Mouse (Mus musculus): ENCODE measurements around the gene Olfr798. TPM values are rescaled to one million over a fixed set of nuclear protein-coding genes. Genes with fewer than 3 reads are reported as not detected.

Gene Olfr798
- polyA plus RNA-seq (2012; rRNA removed): not detected in 2 replicates

DNA sequence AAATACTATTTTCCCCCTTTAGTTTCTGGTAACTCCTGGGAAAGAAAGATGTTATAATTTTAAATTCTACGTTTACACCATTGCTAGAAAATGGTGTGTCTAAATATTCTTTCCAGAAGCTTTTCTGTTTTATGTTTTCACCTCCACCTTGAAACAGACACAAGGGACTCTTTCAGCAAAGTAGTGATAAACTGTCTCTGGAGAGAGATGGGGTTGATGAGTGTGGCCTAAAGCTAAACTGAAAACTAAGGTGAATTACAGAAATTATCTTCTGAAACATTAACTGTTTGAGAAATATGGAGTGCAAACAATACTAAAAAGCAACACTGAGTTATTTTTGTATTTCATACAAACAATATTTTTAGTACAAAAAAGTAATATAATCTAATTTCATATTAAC, at the start of gene Olfr798:
TSS of gene Olfr798 (minus strand) at position 101 of the 400 bp plus-strand sequence.

DNA sequence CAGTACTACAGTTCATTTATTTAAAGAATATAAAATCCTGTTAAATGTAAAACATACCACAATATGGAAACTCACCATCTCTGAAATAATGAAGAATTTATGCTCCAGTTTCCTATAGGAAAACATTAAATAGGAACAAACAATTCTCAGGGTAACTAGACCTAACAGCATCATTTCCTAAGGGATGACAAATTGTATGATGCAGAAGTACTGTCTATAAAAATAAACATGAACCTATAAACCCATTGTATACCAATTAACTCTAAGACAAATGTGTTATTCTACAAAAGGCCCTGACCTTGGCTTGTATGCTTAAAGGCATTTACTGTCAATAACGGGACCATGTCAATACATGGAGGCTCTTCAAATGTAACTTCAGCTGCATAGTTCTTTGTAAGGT, 46.0 kb upstream of the Olfr798 start, which contains the start of gene Olfr801:
TSS of gene Olfr801 (minus strand) at position 101 of the 400 bp plus-strand sequence.

DNA sequence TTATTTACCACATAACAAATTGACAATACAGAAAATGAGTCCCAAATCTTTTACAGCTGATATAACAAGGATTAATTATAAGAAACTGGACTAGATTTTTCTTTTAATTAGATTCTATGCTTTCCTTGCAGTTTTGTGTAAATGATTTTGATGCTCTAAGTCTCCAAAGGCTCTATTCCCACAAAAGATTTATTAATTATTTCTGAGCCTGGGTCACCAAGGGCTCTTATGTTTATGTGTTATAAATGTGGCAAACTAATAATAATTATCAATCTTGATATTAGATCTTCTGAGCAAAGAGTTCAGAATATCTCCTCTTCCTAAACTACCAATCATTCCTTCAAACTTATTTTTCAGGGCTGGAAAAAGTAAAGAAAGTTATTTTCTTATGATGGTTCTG, 29.7 kb upstream of the Olfr798 start, which contains the start of gene Olfr800:
TSS of gene Olfr800 (plus strand) at position 301 of the 400 bp plus-strand sequence.

DNA sequence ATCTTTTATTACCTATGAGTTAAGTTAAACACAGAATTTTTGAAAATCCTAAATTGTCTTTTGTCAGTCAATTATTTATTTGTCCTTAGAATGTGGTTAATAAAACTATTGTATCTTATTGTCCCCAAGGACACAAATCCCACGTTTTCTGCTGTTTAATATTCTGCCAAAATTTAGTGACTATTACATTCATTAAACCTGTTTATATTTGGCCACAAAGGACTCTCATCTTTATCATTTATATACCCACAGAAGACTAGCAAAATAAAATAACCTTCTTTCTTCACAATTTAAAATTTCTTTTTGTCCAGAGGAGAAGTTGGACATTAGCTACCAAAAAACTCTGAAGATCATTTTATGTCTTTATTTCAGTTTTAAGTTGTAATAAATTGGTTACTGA, 9.4 kb upstream of the Olfr798 start, which contains the start of gene Olfr799:
TSS of gene Olfr799 (plus strand) at position 301 of the 400 bp plus-strand sequence.

DNA sequence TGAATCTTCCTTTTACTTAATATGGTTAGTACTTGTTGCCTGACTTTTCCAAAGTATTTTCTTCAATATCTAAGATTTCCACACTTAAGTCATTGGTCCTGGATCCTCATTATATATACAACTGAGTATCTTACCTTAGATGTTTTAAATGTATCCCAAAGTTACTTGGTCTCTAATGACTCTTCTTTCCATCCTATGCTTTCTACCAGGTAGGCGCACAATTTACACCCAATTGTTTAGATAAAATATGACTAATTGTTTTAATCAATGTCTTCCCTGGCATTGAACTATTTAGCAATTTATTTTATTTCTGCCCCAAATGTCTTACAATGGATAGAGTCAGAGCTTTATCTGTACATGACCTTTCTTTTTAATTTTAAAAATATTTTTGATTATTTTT, 15.3 kb downstream of the Olfr798 start, which contains the start of gene Olfr796:
TSS of gene Olfr796 (minus strand) at position 101 of the 400 bp plus-strand sequence.

Other genes starting within 250 kb of the Olfr798 start
- 0.01 TPM in 1 of 2 replicates, not detected in the other for gene Olfr784, start 243.9 kb downstream of the Olfr798 start, polyA plus RNA-seq (2012; rRNA removed)
- not detected in 2 replicates for gene Olfr785, start 222.5 kb downstream of the Olfr798 start, polyA plus RNA-seq (2012; rRNA removed)
- gene Olfr786, start 200.6 kb downstream of the Olfr798 start, polyA plus RNA-seq (2012; rRNA removed): not detected in 2 replicates
- gene Olfr787, start 166.1 kb downstream of the Olfr798 start, polyA plus RNA-seq (2012; rRNA removed): not detected in 2 replicates
- not detected in 2 replicates for gene Olfr788, start 156.9 kb downstream of the Olfr798 start, polyA plus RNA-seq (2012; rRNA removed)
- gene Olfr789, start 143.2 kb downstream of the Olfr798 start, polyA plus RNA-seq (2012; rRNA removed): not detected in 2 replicates
- gene Olfr790, start 129.4 kb downstream of the Olfr798 start, polyA plus RNA-seq (2012; rRNA removed): not detected in 2 replicates
- not detected in 2 replicates for gene Olfr791, start 106.1 kb downstream of the Olfr798 start, polyA plus RNA-seq (2012; rRNA removed)
- not detected in 2 replicates for gene Olfr792, start 88.8 kb downstream of the Olfr798 start, polyA plus RNA-seq (2012; rRNA removed)
- gene Olfr794, start 60.3 kb downstream of the Olfr798 start, polyA plus RNA-seq (2012; rRNA removed): not detected in 2 replicates
- gene Olfr796, start 15.4 kb downstream of the Olfr798 start, polyA plus RNA-seq (2012; rRNA removed): not detected in 2 replicates
- gene Olfr799, start 9.6 kb upstream of the Olfr798 start, polyA plus RNA-seq (2012; rRNA removed): not detected in 2 replicates
- gene Olfr800, start 29.8 kb upstream of the Olfr798 start, polyA plus RNA-seq (2012; rRNA removed): not detected in 2 replicates
- gene Olfr801, start 45.9 kb upstream of the Olfr798 start, polyA plus RNA-seq (2012; rRNA removed): not detected in 2 replicates
- not detected in 2 replicates for gene Olfr802, start 60.2 kb upstream of the Olfr798 start, polyA plus RNA-seq (2012; rRNA removed)
- gene Olfr803, start 66.4 kb upstream of the Olfr798 start, polyA plus RNA-seq (2012; rRNA removed): not detected in 2 replicates
- not detected in 2 replicates for gene Olfr804, start 75.3 kb upstream of the Olfr798 start, polyA plus RNA-seq (2012; rRNA removed)
- not detected in 2 replicates for gene Olfr805, start 101.4 kb upstream of the Olfr798 start, polyA plus RNA-seq (2012; rRNA removed)
- gene Olfr806, start 114.0 kb upstream of the Olfr798 start, polyA plus RNA-seq (2012; rRNA removed): not detected in 2 replicates
- not detected in 2 replicates for gene Olfr807, start 129.9 kb upstream of the Olfr798 start, polyA plus RNA-seq (2012; rRNA removed)
- gene Olfr808, start 137.5 kb upstream of the Olfr798 start, polyA plus RNA-seq (2012; rRNA removed): not detected in 2 replicates
- not detected in 2 replicates for gene Olfr809, start 146.7 kb upstream of the Olfr798 start, polyA plus RNA-seq (2012; rRNA removed)
- not detected in 2 replicates for gene Olfr810, start 167.0 kb upstream of the Olfr798 start, polyA plus RNA-seq (2012; rRNA removed)
- gene Olfr811, start 176.5 kb upstream of the Olfr798 start, polyA plus RNA-seq (2012; rRNA removed): not detected in 2 replicates
- not detected in 2 replicates for gene Olfr812, start 218.2 kb upstream of the Olfr798 start, polyA plus RNA-seq (2012; rRNA removed)
- gene Olfr813, start 227.4 kb upstream of the Olfr798 start, polyA plus RNA-seq (2012; rRNA removed): not detected in 2 replicates

Data from liver, embryonic 14 days (tissue).